In genomic region chr2:104027458-104028138, GRCm38 (mm10) we compare ENCODE assay signal across 8 mouse cellular contexts. TPM values are rescaled to one million over a fixed set of nuclear protein-coding genes. Genes with fewer than 3 reads are reported as not detected.
DNase-seq lines count a peak whose midpoint lies in the region; ATAC-seq and TF ChIP-seq lines count a peak whose summit lies in the region.

Gene Fbxo3, plus strand, starts transcription at chr2:104027721.

- peak within 1 kb of the TSS; percentile 98 for H3K4me3 ChIP-seq in embryonic facial prominence, embryonic 13.5 days
- peak within 1 kb of the TSS; percentile 66 for H3K4me3 ChIP-seq in heart, adult 2 months
- H3K4me3 ChIP-seq in limb, embryonic 12.5 days (replicated peaks), result peak within 1 kb of the TSS; percentile 87
- peak within 1 kb of the TSS; percentile 98 for H3K4me3 ChIP-seq in midbrain, embryonic 14.5 days (replicated peaks; ENCODE audit: low read depth, low read length)

- peak within 1 kb of the TSS; percentile 70 for H3K4me2 ChIP-seq in embryonic facial prominence, embryonic 13.5 days
- H3K4me2 ChIP-seq in limb, embryonic 12.5 days, result peak within 1 kb of the TSS; percentile 80
- peak within 1 kb of the TSS; percentile 81 for H3K4me2 ChIP-seq in midbrain, embryonic 14.5 days (ENCODE audit: low read length)

- peak; percentile 67 for TF ChIP-seq CTCF in heart, adult 2 months (IDR thresholded peaks at IDR 0.05)

- peaks cover 9% of the 10 kb centered on the region for H3K36me3 ChIP-seq in embryonic facial prominence, embryonic 13.5 days
- peaks cover 19% of the 10 kb centered on the region for H3K36me3 ChIP-seq in heart, adult 2 months (ENCODE audit: control insufficient read depth, insufficient read depth, low read length)
- peaks cover 9% of the 10 kb centered on the region for H3K36me3 ChIP-seq in limb, embryonic 12.5 days
- H3K36me3 ChIP-seq in midbrain, embryonic 14.5 days (ENCODE audit: control insufficient read depth, insufficient read depth, low read length), result peaks cover 6% of the 10 kb centered on the region; the same call in 1 of the 2 replicates

- intact Hi-C loops in heart, adult 2 months (cut with DNase I), result no loop called here

- under 1% methylated on average over 43 of the region's 44 CpGs for WGBS in embryonic facial prominence, embryonic 13.5 days
- WGBS in heart, adult 2 months, result 2% methylated on average over 43 of the region's 44 CpGs
- WGBS in limb, embryonic 12.5 days, result 2% methylated on average over 43 of the region's 44 CpGs
- 1% methylated on average over 44 of the region's 44 CpGs for WGBS in midbrain, embryonic 14.5 days

- no peaks in the 10 kb centered on the region for H3K9me3 ChIP-seq in embryonic facial prominence, embryonic 13.5 days
- no peaks in the 10 kb centered on the region for H3K9me3 ChIP-seq in limb, embryonic 12.5 days
- no peaks in the 10 kb centered on the region for H3K9me3 ChIP-seq in midbrain, embryonic 14.5 days (ENCODE audit: control insufficient read depth, low read length)

- H3K27me3 ChIP-seq in embryonic facial prominence, embryonic 13.5 days, result no peaks in the 10 kb centered on the region
- H3K27me3 ChIP-seq in heart, adult 2 months (ENCODE audit: control insufficient read depth, insufficient read depth, low read length), result no peaks in the 10 kb centered on the region
- H3K27me3 ChIP-seq in limb, embryonic 12.5 days, result no peaks in the 10 kb centered on the region
- no peaks in the 10 kb centered on the region for H3K27me3 ChIP-seq in midbrain, embryonic 14.5 days (ENCODE audit: control insufficient read depth, insufficient read depth, low read length)

- peak within 1 kb of the TSS; percentile 98 for H3K9ac ChIP-seq in embryonic facial prominence, embryonic 13.5 days
- peak within 1 kb of the TSS; percentile 86 for H3K9ac ChIP-seq in heart, adult 2 months (ENCODE audit: low read depth, low read length)
- peak within 1 kb of the TSS; percentile 89 for H3K9ac ChIP-seq in limb, embryonic 12.5 days (replicated peaks)
- peak within 1 kb of the TSS; percentile 96 for H3K9ac ChIP-seq in midbrain, embryonic 14.5 days (replicated peaks; ENCODE audit: low read length)

- TF ChIP-seq POLR2A in heart, adult 2 months (IDR thresholded peaks at IDR 0.05; ENCODE audit: insufficient read depth, low read depth, low read length), result peak; percentile 82

- TF ChIP-seq EP300 in heart, adult 2 months (IDR thresholded peaks at IDR 0.05; ENCODE audit: insufficient read depth, low read depth, low read length), result no peak

- peak; percentile 82 for DNase-seq in 3134 (ENCODE audit: extremely low read depth, insufficient read length, low spot score)
- DNase-seq in adrenal gland, postnatal 36 days, result peak; percentile 92 to 94
- peak; percentile 91 to 92 for DNase-seq in heart, adult 2 months
- peak; percentile 89 to 91 for DNase-seq in kidney, adult 8-10 months
- peak; percentile 87 for DNase-seq in midbrain, embryonic 14.5 days
- peak; percentile 86 for DNase-seq in spleen, adult 12 weeks (ENCODE audit: low spot score)

- peaks cover 4% of the 10 kb centered on the region for H3K79me2 ChIP-seq in heart, adult 2 months (replicated peaks; ENCODE audit: control insufficient read depth, insufficient read depth, low read length)

- H3K27ac ChIP-seq in embryonic facial prominence, embryonic 13.5 days, result peak within 1 kb of the TSS; percentile 39; the same call in 1 of the 2 replicates
- H3K27ac ChIP-seq in heart, adult 2 months, result peak within 1 kb of the TSS; percentile 82
- peak within 1 kb of the TSS; percentile 67; the same call in 1 of the 2 replicates for H3K27ac ChIP-seq in limb, embryonic 12.5 days
- H3K27ac ChIP-seq in midbrain, embryonic 14.5 days (replicated peaks; ENCODE audit: low read depth, low read length), result peak within 1 kb of the TSS; percentile 73

- H3K4me1 ChIP-seq in embryonic facial prominence, embryonic 13.5 days, result peaks cover 14% of the 10 kb centered on the region
- peaks cover 3% of the 10 kb centered on the region for H3K4me1 ChIP-seq in heart, adult 2 months (ENCODE audit: control insufficient read depth, insufficient read depth, low read length)
- peaks cover 16% of the 10 kb centered on the region for H3K4me1 ChIP-seq in limb, embryonic 12.5 days (replicated peaks)
- H3K4me1 ChIP-seq in midbrain, embryonic 14.5 days (ENCODE audit: control insufficient read depth, insufficient read depth, low read length), result peaks cover 13% of the 10 kb centered on the region

- peak; percentile 87 for ATAC-seq in embryonic facial prominence, embryonic 13.5 days (ENCODE audit: insufficient number of reproducible peaks, insufficient read depth, low FRiP score, low TSS enrichment, low read depth)
- ATAC-seq in limb, embryonic 12.5 days (ENCODE audit: insufficient number of reproducible peaks, insufficient read depth, low FRiP score, low TSS enrichment, low read depth), result peak; percentile 96
- ATAC-seq in midbrain, embryonic 14.5 days (ENCODE audit: low FRiP score, low TSS enrichment), result peak; percentile 96

RNA-seq across cellular contexts. Expression of gene Fbxo3, which starts in this region (rescaled TPM):
- 100 to 1,000 TPM in 1 of 2 experiments, 10 to 100 TPM in 1; 71.5 to 103 TPM for total RNA-seq in adrenal gland, postnatal 36 days (2021)
- 54.3 and 61.1 TPM in 2 replicates for polyA plus RNA-seq in embryonic facial prominence, embryonic 13.5 days (2015; fragmentation: Nextera tagmentation; extraction: Ambion mirVana)
- total RNA-seq in heart, adult 2 months (2021), result 10 to 100 TPM; 46.8 to 57.1 TPM
- polyA plus RNA-seq in heart, adult 2 months (2012; rRNA removed), result 23.2 and 51.4 TPM in 2 replicates
- 54.7 and 55.0 TPM in 2 replicates for polyA plus RNA-seq in limb, embryonic 12.5 days (2016; fragmentation: Nextera tagmentation; extraction: Ambion mirVana)
- polyA plus RNA-seq in midbrain, embryonic 14.5 days (2014; fragmentation: Nextera tagmentation; extraction: Ambion mirVana), result 69.7 and 75.6 TPM in 2 replicates

Comparison
In these comparisons a context has a peak if more than half of its experiments do, and no peak if none do; other contexts are left out.
1. Peak in every context shown above with its lines: DNase-seq, ATAC-seq, H3K4me3 ChIP-seq and H3K27ac ChIP-seq.